ENCODE assay signal across 24 mouse cellular contexts in genomic region chr3:34757130-34757529, GRCm38 (mm10).
DNase-seq lines count a peak whose midpoint lies in the region; ATAC-seq and TF ChIP-seq lines count a peak whose summit lies in the region.
"Had no signal": no experiment of that assay in that cellular context is flagged by ENCODE, and none has a peak within 500 bp of the region (broad histone marks: within the 10 kb centered on the region; RNA-seq: fewer than 3 reads in every experiment).

No protein-coding gene starts in this region.

- H3K27ac ChIP-seq in midbrain, embryonic 16.5 days (ENCODE audit: low read length), result no peak overlapping the region
- H3K27ac ChIP-seq: embryonic facial prominence, embryonic 10.5 days; embryonic facial prominence, embryonic 12.5 days; forebrain, embryonic 10.5 days; forebrain, embryonic 12.5 days had no signal

- no peak for ATAC-seq in midbrain, embryonic 16.5 days
- ATAC-seq: activated CD4-positive, CD25-positive, alpha-beta regulatory T cell, adult 4 months; CD4-positive, CD25-positive, alpha-beta regulatory T cell, adult 4 months; forebrain, embryonic 14.5 days; forebrain, embryonic 16.5 days; Patski had no signal

- 81% methylated on average over 6 of the region's 6 CpGs for WGBS in midbrain, embryonic 16.5 days

- DNase-seq in ES-CJ7 (ENCODE audit: low read depth, low spot score) (peak; percentile 79), R1 (ENCODE audit: low read depth, low spot score) (peak; percentile 80)
- DNase-seq in gastrocnemius, adult 8-10 months (ENCODE audit: low spot score in 2 of 2), result no peak
- DNase-seq in gastrocnemius, postnatal 4 days (ENCODE audit: low spot score in 2 of 2), result no peak
- DNase-seq: B cell, adult 2 months; cerebellum, adult 11-12 months; cerebellum, adult 2 months; cerebellum, adult 9-10 months; cerebellum, postnatal 10 days; cerebellum, postnatal 25 days had no signal

- H3K4me3 ChIP-seq in E14TG2a.4 (replicated peaks; ENCODE audit: low read length), result peak overlapping the region; percentile 81
- no peak overlapping the region for H3K4me3 ChIP-seq in midbrain, embryonic 16.5 days (ENCODE audit: low read depth, low read length)
- H3K4me3 ChIP-seq: embryonic facial prominence, embryonic 10.5 days; embryonic facial prominence, embryonic 12.5 days; erythroblast, embryonic 14.5 days; forebrain, embryonic 10.5 days; forebrain, embryonic 12.5 days had no signal

- no peak overlapping the region for H3K4me2 ChIP-seq in midbrain, embryonic 16.5 days (ENCODE audit: low read length)
- H3K4me2 ChIP-seq: embryonic facial prominence, embryonic 12.5 days; forebrain, embryonic 12.5 days had no signal

- no peak overlapping the region for H3K9ac ChIP-seq in midbrain, embryonic 16.5 days (ENCODE audit: low read depth, low read length)
- H3K9ac ChIP-seq: embryonic facial prominence, embryonic 12.5 days; forebrain, embryonic 12.5 days had no signal

- no peaks in the 10 kb centered on the region for H3K27me3 ChIP-seq in E14TG2a.4 (ENCODE audit: insufficient read depth, low read length)
- H3K27me3 ChIP-seq in midbrain, embryonic 16.5 days (ENCODE audit: control insufficient read depth, insufficient read depth, low read depth, low read length), result no peaks in the 10 kb centered on the region
- H3K27me3 ChIP-seq: CH12.LX; embryonic facial prominence, embryonic 12.5 days; forebrain, embryonic 12.5 days; Patski had no signal

- peaks cover 80% of the 10 kb centered on the region for H3K4me1 ChIP-seq in E14TG2a.4 (replicated peaks; ENCODE audit: low read depth, low read length)
- no peaks in the 10 kb centered on the region for H3K4me1 ChIP-seq in midbrain, embryonic 16.5 days (ENCODE audit: control insufficient read depth, insufficient read depth, low read length)
- H3K4me1 ChIP-seq: forebrain, embryonic 12.5 days had no signal

- H3K36me3 ChIP-seq in E14TG2a.4 (ENCODE audit: insufficient read depth, low read length), result no peaks in the 10 kb centered on the region
- H3K36me3 ChIP-seq in midbrain, embryonic 16.5 days (ENCODE audit: control insufficient read depth, insufficient read depth, low read length), result no peaks in the 10 kb centered on the region
- H3K36me3 ChIP-seq: embryonic facial prominence, embryonic 10.5 days; embryonic facial prominence, embryonic 12.5 days; forebrain, embryonic 10.5 days; forebrain, embryonic 12.5 days; G1E had no signal

- no peak for TF ChIP-seq CTCF in E14TG2a.4 (conservative IDR thresholded peaks at IDR 0.05; ENCODE audit: low read length)

- H3K9me3 ChIP-seq in E14TG2a.4 (ENCODE audit: low read length), result no peaks in the 10 kb centered on the region
- no peaks in the 10 kb centered on the region for H3K9me3 ChIP-seq in midbrain, embryonic 16.5 days (replicated peaks; ENCODE audit: control insufficient read depth, low read length, poor library complexity, severe bottlenecking)
- H3K9me3 ChIP-seq: embryonic facial prominence, embryonic 10.5 days; embryonic facial prominence, embryonic 12.5 days had no signal

Comparison
In these comparisons a context has a peak if more than half of its experiments do, and no peak if none do; other contexts are left out.
1. DNase-seq: peak in ES-CJ7 (single experiment) and R1 (single experiment); none in gastrocnemius, adult 8-10 months (0 of 2) and gastrocnemius, postnatal 4 days (0 of 2).